Mouse (Mus musculus) ES-Bruce4 (cell line): ENCODE results near the gene Gm5767.

Experiments
- EP300 ChIP-seq: IDR thresholded peaks from 2 replicates; pipeline ENCODE4 v1.6.1; 2011; ENCODE audit warnings: low read depth, low read length; ENCODE audit not compliant: insufficient read depth
- POLR2A ChIP-seq: IDR thresholded peaks from one replicate; pipeline ENCODE4 v1.8.1; 2011; ENCODE audit warnings: low read length; ENCODE audit not compliant: insufficient read depth

GRCm38 (mm10) chr16:8636867-8637216 is 43.7 kb upstream of the Gm5767 start:
- TF ChIP-seq POLR2A (no peak), EP300 (no peak)
